Mouse (Mus musculus) CD8-positive naive resting alpha-beta T cell, adult 2 months (primary cell): ENCODE measurements around the gene Cic.
A peak's percentile ranks its signal among the peaks of the same experiment; 100 is the strongest.
"Not testable (repeated sequence)": the region's sequence is repeated elsewhere in the genome, so short reads cannot be mapped to it uniquely, and the experiment has no call there.

Source experiments
- DNase-seq, 2 experiments: peaks; one replicate each; pipeline ENCODE4 v3.0.0; 2022; ENCODE audit warnings: low read depth in 2 of 2, low spot score in 2 of 2

Cic gene

GRCm38 (mm10) chr7:25243361-25243760, 24.1 kb upstream of the Cic start:
- no peak for DNase-seq

DNA sequence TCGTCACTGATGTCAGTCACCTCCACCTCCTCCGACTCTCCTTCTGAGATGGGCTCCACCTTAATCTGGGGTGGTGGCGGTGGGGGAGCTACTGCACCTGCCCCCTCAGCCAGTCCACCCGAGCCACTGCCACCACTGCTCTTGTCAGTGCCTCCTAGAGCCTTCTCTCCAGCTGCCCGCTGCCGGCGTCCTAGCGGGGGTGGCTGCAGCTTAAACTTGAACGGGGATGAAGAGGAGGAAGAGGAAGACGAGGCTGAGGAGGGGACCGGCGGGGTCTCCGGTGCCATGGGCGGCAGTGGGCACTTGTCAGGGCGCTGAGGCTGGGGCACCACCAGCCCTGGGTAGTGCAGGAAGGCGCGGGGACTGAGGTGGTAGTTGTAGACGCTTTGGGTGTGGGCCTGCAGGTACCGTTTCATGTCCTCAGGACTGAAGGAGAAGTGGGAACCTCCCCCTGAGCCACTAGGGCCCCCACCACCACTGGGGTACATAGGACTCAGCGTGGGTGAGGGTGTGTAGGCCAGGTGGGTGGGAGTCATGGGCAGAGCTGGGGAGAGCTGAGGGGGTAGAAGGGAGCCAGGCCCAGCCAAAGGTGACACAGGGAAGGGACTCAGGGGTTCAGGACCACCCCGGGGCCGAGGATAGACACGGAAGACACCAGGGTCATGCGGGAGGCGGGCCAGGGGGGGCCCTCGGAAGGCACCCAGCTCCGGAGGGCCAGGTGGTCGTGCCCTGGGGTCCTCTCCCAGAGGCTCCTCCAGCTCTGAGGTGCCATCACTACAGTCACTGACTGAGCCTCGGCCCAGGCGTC, 22.7 kb upstream of the Cic start:
- DNase-seq: no peak

DNA sequence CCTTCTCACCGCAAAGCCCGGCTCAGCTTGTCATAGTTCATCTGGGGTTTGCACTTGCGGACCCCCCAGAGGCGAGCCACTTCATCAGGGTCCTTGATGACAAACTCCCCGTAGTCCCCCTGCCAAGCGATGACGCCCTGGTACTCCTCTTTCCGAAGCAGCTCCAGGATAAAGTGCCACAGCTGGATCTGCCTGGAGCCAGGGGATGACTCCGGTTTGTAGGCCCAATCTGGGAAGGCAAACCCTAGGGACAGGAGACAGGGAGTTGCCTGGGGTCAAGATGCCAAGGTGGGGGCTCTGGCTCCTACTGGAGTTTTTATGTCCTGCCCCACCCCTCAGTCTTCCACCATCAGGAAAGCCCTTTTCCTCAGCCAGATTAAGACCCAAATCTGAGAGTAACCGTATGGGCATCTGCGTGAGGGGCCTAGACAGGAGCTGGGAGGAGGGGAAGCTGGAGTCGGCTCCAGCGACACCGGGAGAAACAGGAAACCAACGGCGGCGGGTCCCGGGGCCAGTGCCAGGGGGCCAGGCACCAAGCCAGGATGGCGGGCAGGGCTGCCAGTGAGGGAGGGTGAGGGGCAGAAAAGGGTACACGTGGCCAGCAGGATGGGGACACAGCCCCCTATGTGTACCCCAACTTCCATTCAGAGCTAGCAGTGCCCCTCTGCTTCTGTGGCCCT, 21.3 kb upstream of the Cic start:
- no peak for DNase-seq

GRCm38 (mm10) chr7:25246759-25247137, 20.8 kb upstream of the Cic start:
- DNase-seq: no peak

DNA sequence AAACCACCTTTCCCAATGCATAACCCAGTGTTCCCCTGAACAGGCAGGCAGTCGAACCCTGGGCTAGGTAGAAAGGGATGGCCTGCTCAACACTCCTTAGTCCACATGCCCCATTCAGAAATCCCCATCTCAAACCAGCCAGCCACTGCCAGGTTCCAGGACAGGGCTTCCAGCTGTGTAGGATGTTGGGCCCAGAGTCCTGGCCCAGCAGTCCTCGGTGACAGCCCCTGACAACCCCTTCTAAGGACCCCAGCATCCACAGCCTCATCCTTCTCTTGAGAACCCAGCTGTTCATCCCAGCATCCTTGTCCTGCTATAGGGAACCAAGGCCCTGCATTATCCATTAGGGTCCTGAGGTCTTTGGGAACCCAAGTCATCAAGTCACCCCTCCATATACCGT, 20.0 kb upstream of the Cic start:
- DNase-seq: no peak

DNA sequence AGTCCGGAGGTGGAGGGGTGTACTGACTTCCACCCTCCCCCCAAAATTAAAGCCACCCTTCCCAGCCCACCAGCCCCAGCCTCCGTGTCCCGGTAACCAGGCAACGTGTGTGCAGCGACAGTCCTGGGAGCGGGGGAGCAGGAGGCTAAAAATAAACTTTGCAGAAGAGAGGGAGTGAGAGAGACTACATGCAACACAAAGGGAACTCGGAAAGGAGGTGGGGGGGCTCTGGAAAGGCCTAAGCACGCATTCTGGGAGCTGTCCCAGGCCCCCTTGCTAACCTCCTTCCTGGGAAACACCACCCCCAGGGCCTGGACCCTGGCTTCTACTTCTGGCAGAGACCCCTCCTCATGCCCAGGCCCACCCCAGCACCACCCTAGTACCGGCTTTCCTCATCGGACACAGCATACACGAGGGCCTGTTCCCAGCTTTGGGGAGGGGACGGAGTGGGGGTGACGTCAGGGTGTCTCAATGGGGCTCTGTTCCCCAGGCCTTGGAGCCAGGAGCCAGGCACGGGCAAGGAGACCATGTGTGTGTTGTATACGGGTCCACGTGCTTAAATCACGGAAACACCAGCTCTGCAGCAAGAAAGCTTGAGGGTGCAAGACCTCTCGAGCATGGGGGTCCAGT, 19.4 kb upstream of the Cic start:
- DNase-seq: no peak

- DNase-seq: no peak
Observed at GRCm38 (mm10) chr7:25248846-25249313, 18.6 kb upstream of the Cic start.

GRCm38 (mm10) chr7:25249314-25250140, 18.0 kb upstream of the Cic start:
- DNase-seq: peak; percentile 44 to 50

- peak; percentile 90 to 91 for DNase-seq
Observed at GRCm38 (mm10) chr7:25250141-25250972, 17.1 kb upstream of the Cic start, which contains the start of gene Erf. Erf (minus strand) TSS chr7:25250761.

GRCm38 (mm10) chr7:25251071-25251791, 16.3 kb upstream of the Cic start:
- no peak for DNase-seq

GRCm38 (mm10) chr7:25251822-25252221, 15.7 kb upstream of the Cic start:
- DNase-seq: no peak

GRCm38 (mm10) chr7:25261896-25262295, 5.6 kb upstream of the Cic start:
- DNase-seq: no peak

GRCm38 (mm10) chr7:25263968-25264870, 3.3 kb upstream of the Cic start:
- no peak for DNase-seq

GRCm38 (mm10) chr7:25265743-25266142, 1.8 kb upstream of the Cic start:
- DNase-seq: not testable (repeated sequence)

DNA sequence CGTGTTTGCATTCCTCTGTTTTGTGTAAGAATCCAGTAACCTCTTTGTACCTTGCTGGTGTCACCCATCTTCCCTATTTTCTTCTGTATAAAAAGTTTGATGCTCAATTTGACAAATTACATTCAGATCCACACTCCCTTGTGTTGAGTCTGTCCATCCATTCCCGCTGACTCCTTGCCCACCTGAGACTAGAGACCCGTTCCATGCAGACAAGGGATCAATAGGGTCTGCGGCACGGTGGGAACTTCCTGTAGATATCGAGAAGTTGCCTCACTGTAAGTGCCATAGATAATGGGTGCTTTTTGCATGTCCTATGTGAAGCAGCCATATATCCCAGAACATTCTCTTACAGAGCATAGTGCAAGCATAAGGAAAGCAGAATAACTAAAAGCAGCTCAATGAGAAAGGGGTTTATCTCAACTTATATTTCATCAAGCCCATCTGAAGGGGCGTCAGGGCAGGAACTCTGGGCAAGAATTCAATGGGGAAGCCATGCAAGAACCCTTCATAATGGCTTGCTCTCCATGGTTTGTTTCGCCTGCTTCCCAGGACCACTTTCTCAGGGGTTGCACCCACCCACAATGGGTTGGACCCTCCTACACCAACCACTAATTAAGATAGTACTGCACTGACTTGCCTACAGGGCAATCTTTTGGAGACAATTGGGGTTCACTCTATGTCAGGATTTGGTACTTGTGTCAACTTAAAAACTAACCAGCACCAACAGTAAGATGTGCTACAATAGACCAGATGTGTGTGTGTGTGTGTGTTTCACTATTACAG, 1.1 kb upstream of the Cic start:
- no peak for DNase-seq

- peak; percentile 97 to 98 for DNase-seq
Observed at GRCm38 (mm10) chr7:25267751-25268463, 403 bp downstream of the Cic start.

DNA sequence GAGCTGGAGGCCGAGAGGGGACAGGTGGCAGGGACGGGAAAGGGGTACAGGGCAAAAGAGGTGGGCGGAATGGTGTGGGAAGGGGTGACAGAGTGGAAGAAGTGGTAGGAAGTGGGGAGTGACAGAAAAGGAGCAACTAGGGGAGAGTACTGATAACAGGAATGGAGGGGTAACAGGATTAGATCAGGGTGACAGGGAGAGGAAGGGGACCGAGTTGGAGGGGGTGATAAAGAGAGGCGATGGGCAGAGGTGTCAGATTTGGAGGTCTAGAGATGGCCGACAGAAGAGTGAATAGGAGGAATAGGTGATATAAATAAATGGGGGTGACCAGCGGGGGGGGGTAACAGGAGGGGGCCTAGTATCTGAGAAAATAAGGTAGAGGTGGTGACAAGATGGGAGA, 1.1 kb downstream of the Cic start:
- DNase-seq: no peak
